Mouse (Mus musculus) B cell, adult (primary cell): ENCODE measurements around the gene Cage1. TPM values are rescaled to one million over a fixed set of nuclear protein-coding genes. Genes with fewer than 3 reads are reported as not detected.

ENCODE experiments used
- total RNA-seq: library from RNA; stranded (reverse); gene quantifications from 4 replicates; pipeline ENCODE4 v1.2.4, GENCODE M21; 2023; ENCODE audit not compliant: inconsistent age

Gene Cage1
- total RNA-seq, result 2.3 to 2.8 TPM (median 2.4 TPM) in 4 replicates

DNA sequence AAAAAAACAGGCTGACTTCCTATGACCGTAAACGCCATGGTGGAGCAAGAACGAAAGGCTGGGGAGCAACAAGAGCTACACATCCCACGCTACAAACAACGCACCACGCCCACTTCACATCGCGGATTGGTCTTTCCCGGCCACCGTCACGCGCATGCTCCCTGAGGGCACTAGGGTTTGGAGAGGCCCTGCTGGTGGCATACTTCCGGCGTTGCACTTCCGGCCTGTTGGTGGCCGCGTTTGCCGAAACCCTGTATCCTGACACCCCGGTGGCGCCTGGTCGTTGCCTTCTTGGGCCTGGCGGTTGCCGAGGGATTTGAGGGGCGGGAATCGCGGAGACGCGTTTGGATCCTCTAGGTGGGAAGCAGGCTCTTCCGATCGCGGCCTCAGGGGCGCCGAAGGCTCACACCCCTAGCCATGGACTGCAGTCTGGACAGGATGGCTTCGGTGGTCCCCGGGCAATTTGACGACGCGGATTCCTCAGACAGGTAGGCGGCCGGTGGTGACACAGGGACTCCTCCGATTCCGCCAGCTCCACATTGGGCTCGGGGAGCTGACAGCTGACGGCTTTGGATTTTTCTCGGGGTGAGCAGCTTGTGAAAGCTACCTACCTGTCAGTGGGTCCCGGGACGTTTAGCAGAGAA is at the start of gene Cage1:
Cage1 (minus strand) TSS at position 26 of the 644 bp plus-strand sequence.

DNA sequence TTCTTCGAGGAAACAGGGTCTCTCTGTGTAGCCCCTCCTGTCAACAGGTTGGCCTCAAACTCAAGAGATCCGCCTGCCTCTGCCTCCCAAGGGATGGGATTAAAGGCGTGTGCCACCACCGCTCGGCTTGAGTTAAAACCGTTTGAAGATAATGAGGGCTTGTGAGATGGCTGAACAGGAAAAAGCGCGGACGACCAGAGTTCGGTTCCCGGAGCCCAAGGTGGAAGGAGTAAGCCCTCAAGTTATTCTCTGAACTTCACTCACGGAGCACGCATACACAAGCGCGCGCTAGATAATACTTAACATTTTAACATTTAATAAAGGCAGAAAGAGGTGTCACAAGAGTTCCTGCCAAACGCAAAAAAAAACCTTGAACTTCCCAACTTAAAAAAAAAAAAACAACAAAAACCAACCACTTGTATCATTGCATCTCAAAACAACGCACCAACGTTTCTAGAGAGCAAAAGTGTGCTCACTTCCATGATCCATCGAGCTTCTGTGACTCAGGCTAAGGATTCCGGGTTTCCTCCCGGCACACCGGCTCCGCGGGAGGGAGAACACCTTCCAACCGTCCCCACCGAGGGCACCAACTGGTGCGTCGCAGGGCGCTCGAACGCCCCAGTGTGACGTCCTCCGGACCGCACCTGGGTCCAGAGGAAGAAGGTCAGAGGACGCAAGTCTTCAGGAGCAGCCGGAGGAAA is 376 bp downstream of the Cage1 start, which contains the start of gene Riok1:
Riok1 (plus strand) TSS at position 653 of the 701 bp plus-strand sequence.

DNA sequence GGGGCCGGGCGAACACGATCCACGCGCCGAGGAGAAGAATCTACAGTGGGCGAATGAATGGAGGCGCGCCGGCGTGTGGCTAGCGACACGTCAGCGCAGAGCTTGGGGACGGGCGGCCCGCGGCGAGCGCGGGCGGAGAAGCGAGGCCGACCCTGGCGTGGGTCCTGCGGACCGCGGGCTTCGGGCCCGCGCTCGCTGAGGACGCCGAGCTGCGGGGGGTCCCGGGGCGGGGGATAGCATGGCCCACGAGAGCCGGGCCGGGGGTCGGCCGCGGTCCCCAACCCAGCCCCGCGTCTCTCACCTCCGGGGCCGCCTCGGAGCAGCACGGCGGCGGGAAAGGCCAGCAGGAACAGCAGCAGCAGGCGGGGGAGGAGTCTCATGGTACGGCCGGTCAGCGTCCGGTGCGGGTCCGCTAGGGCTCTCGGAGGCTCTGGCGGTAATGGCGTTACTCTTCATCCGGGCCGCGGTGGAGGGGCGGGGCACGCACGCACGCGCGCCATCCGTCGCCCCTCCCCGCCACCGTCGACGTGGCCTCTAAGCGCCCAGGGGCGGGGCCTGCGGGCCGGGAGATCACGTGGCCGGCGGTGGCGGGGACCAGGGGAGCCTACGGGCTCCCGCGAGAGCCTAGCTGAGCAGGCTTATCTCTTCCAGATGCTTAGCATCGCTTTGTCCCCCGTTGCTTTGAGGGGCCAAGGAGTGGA is 43.0 kb downstream of the Cage1 start, which contains the start of gene Ssr1:
Ssr1 (minus strand) TSS at position 514 of the 701 bp plus-strand sequence.

Other genes with a start within 250 kb of the Cage1 start
- 56.1 to 70.9 TPM (median 62.9 TPM) in 4 replicates for gene Ssr1, start 42.9 kb downstream of the Cage1 start, total RNA-seq
- 105 to 109 TPM (median 108 TPM) in 4 replicates for gene Riok1, start 74 bp downstream of the Cage1 start, total RNA-seq
- 0.06 TPM in 1 of 4 replicates, not detected in the others for gene Dsp, start 114.2 kb upstream of the Cage1 start, total RNA-seq
- gene Snrnp48, start 167.9 kb upstream of the Cage1 start, total RNA-seq, result 53.8 to 62.6 TPM (median 58.0 TPM) in 4 replicates